Mouse (Mus musculus): ENCODE data around the gene Pomp. TPM values are rescaled to one million over a fixed set of nuclear protein-coding genes. Genes with fewer than 3 reads are reported as not detected.

Pomp gene
- total RNA-seq, 2 experiments from 2014 or later: 171 to 202 TPM

DNA sequence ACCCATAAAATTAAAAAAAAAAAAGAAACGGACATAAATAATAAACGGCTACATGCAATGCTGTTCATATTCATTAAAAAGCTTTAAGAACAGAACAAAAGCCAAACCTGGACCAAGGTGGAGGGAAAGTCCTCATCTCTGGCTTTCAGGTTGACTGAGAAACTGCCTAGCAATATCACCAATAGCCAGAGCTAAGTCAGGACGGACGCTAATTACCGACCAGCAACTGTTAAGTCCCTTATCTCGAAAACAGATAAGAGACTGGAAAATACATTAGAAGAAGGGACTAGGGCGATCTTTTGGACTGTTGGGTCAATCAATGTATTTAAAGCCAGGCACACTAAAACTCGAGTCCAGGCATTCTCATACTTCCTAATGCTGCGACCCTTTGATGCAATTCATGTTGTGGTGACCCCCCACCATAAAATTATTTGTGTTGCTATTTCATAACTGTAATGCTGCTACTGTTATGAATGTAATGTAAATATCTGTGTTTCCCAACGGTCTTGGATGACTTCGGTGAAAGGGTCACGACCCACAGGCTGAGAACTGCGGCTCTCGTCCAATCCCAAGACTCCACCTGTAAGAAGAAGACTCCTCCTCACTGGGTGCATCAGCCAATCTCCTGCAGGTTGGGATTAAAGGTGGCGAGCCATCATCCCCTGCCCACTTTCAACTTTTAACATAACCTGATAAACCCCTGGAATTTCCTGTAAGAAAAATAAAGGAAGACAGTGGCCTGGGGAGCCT lies 41.9 kb downstream of the Pomp start:
- no peak for DNase-seq

DNA sequence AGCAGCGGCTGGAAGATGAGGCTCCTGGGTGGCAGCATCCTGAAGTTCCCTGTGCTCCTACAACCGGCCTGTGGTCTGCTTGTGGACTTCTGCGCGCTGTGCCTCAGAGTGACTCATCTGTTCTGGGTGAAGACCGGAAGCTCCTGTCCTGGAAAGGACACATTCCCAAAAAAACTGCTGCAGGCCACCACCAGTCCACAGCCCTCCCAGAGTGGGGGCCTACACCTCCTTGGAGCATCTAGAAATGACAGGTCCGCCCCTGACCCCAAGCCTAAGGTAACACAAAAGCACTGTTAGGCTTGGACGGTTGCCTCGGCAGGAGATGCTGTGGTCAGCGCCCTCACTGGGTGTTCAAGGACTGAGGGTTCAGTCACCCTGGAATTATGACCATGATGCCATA lies 42.9 kb downstream of the Pomp start:
- no peak for DNase-seq

DNA sequence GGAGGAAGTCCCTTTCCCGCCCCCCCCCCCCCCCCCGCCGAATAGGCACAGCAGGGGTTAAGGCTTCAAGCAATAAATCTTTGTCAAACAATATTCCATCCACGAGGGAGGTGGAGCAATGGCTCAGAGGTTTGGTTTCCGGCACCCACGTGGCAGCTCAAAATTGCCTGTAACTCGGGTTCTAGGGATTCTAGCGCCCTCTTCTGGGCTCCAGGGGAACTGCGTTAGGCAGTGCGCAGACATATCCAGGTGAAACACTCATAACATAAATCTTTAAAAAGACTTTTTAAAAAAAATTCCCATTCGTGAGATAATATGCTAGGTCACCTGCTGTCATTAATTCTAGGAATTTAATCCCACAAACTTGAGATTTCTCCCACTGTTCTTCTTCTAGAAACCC lies 46.9 kb downstream of the Pomp start:
- DNase-seq: no peak

DNA sequence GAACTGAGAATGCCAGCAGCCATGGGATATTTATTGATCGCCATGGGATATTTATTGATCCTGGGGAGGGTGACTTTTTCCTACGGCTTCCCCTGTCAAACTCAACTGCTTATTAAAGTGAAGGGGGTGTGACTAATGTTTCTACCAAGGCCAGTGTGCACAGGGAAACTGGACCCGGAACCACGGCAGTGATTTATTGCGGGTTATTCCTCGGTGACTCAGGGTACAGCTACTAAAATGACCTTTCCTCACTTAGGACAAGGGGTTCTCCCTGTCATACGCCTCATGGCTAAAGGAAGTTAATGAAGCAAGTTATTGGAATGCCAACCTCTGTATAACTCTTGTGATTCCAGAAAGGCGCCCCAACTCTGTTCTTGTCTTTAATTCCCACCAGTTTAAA lies 47.6 kb downstream of the Pomp start:
- no peak for DNase-seq

DNA sequence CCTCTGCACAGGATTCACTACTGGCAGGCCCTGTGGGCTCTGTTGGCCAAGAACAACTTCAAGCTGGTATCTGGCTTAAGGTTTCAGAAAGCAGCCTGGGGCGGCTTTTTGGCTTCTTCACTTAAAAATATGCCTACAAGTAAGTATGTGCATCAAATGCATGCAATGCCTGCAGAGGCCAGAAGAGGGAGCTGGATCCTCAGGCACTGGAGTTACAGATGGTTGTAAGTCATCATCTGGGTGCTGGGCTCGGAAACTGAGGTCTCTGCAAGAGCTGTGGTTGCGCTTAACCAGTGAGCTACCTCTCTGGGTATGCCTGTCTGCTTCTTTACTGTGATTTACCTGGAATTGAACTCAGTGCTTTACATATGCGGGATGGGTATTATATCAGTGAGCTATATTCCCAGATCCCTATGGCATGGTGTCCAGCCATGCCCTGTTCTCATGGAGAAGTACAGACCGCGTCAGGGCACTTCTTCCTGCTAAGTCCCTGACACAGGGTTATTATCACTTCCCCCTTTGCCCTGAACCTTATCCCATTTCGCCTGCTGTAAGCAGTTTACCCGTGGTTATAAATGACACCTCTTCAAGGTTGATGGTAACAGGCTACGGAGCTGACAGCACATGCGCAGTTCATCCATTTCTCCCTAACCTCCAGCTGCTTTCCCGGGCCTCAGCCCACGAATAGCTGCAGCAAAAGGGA lies 50.7 kb downstream of the Pomp start:
- peak in 1 of 2 experiments; percentile 39 for DNase-seq

DNA sequence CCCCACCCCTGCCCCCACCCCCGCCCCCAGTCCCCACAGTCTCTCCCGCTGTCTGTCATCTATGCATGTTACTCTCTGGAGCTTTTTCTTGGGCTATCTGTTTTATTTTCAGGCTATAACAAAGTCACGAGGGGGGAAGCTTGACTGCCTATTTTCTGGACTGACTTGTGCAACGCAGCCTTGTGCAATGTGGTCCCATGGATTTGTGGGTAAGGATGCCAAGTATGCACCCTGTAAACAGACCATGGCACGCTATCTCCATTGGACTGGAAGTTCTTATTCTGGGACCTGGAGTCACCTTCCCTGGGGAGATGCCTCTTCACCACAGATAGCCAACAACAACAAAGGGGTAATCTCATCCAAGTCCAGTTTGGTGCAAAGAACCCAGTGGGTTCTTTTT lies 51.5 kb downstream of the Pomp start:
- DNase-seq: peak; percentile 68 to 72

DNA sequence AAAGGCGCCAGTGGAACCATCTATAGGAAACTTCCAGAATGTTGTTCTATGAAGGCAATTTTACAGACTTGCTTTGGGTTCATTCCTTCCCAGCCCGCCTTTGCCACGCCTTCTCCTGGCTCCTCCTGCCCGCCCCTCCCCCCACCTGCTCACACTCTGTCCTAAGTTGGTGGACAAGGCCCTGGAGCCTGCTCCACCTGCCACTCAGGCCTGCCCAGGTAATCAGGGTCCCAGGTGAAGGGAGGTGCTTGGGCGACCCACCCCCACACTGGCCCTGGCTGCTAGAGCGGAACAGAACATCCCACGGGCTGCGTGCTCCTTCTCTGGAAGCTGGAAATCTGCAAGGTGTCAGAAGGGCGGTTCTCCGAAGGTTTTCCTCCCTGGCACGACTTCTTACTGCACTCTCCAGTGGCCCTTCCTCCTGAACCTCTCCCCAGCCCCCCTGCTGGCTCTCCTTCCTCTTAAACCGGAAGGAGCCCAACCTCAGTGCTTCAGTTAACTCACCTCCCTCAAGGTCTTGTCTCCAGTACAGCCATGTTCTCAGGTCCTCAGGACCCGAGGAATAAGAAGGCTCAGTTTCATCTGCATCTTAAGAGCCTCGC lies 53.1 kb downstream of the Pomp start:
- peak in 1 of 2 experiments; percentile 49 for DNase-seq

DNA sequence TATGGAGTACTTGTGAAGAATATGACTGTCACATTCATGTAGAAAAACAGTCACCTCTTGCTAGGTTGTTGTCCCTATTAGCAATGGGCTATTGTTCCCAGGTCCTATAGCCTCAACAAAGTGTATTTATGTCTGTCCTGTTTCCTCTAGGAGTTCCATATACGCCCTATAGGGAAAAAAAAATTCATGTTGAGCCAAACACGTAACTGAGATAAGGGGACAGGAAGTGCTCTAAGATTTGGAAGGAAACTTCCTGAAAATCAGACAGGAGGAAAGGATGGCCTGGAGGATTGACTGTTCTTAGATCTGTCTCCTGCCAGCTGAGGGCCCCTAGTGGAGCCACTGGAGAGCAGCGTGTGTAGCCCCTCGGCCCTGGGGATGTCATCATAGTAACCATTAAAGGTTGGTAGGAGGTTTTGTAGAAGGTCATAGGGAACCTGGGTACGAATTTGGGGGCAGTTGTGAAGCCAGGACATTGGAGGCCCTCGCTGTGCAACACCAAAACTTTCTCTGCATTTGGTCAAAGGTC lies 54.8 kb downstream of the Pomp start:
- DNase-seq: no peak

DNA sequence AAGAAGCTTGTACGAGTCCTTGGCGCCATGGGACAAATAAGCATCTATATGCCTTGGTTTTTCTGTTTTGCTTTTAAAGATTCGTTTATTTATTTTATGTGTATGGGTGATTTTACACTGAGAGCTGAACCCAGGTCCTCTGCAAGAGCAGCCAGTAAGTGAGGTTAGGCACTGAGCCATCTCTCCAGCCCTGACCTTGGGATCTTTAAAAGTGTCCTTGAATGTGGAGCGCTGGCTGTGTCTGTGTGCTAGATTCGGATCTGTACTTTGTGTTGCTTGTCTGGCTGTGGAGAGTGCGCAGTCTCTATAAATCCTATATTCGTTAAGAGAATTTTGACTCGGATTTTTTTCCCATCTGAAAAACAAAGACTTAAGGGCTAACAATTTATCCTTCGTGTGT lies 55.9 kb downstream of the Pomp start:
- no peak for DNase-seq

DNA sequence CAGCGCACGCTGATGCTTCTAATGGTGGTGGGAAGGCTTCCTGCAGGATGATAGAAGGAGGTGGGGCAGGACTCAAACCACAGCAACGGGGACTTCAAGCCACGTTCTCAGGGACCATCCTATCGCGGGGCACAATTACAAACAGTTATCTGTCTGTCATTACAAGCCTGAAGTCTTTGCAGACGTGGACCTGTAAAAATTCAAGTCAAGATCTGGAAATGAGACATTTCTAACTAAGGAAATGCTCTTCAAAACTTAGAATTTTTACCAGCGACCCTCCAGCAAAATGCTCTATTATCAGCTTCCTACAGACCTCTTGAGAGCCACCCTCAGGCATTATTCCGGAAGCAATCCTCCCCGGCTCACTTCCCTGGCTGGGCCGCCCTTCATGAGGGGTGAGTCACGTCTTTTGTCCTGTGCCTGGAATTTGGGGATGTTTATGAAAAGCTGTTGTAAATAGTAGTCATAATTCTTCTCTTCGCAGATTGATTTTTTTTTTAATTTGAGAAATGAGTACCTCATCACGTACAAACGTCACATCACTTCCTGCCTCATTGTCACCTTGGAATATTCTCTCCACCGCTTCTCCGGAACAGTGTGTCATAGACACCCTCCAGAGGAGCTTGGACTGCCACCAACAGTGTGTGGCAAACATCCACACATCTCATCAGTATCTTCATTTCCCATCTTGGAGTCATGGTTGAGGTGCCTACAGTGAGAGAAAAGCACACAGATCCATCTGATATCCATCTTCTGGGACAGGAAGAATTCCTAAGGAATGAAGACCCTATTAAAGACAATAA lies 58.0 kb downstream of the Pomp start:
- peak; percentile 35 to 69 for DNase-seq

DNA sequence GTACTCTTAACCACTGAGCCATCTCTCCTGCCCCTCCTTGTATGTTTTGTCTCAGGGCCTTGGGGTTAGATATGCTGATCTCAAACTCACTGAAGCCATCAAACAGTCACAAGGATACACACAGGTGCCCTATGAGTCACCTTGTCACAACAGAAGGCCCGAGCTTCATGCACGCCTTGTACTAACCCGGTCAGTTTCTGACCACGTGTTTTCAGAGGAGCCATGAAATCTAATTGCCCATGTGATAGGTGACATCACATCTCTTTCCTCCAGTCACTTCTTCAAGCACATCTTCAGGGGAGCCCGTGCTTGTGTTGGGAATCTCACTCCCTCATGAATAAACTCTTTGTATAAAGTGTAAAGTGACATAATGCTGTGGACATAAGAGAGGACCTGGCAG lies 64.4 kb downstream of the Pomp start:
- DNase-seq: no peak

Other genes starting within 250 kb of the Pomp start
- 10 to 100 TPM; 72.0 to 79.5 TPM for gene Flt1, start 134.4 kb upstream of the Pomp start, total RNA-seq (2021)
- gene Slc46a3, start 34.4 kb downstream of the Pomp start, total RNA-seq (2021): 10 to 100 TPM in 1 of 2 experiments, 1 to 10 TPM in 1; 8.2 to 10.9 TPM
- 10 to 100 TPM; 82.2 to 93.8 TPM for gene Mtus2, start 96.9 kb downstream of the Pomp start, total RNA-seq (2021)